Mouse (Mus musculus) forebrain, embryonic 16.5 days (tissue): Measurements from ENCODE around the gene Trim2. TPM values are rescaled to one million over a fixed set of nuclear protein-coding genes. Genes with fewer than 3 reads are reported as not detected.

ENCODE experiments used
- ATAC-seq: fragments of 200-750 bp; cut with Nextera tagmentation; 2 replicates; pipeline ENCODE4 v1.8.0; 2017; ENCODE audit warnings: mild to moderate bottlenecking, moderate library complexity
- H3K27ac ChIP-seq: fragments of 300-500 bp; sonication (generic); 2 replicates; pipeline ENCODE4 v1.5.1; 2014; ENCODE audit warnings: low read length, control low read depth
- H3K27me3 ChIP-seq: fragments of 300-500 bp; sonication (generic); replicated peaks from 2 replicates; pipeline ENCODE4 v1.6.1; 2014; ENCODE audit warnings: low read length; ENCODE audit not compliant: control insufficient read depth, insufficient read depth
- H3K36me3 ChIP-seq: fragments of 300-500 bp; sonication (generic); 2 replicates; pipeline ENCODE4 v1.6.1; 2014; ENCODE audit not compliant: control insufficient read depth, insufficient read depth
- H3K4me1 ChIP-seq: fragments of 300-500 bp; sonication (generic); replicated peaks from 2 replicates; pipeline ENCODE4 v1.6.1; 2014; ENCODE audit warnings: low read length; ENCODE audit not compliant: control insufficient read depth, insufficient read depth
- H3K4me2 ChIP-seq: fragments of 300-500 bp; sonication (generic); 2 replicates; pipeline ENCODE4 v1.6.1; 2014; ENCODE audit warnings: mild to moderate bottlenecking, low read length, control low read depth
- H3K4me3 ChIP-seq: fragments of 300-500 bp; sonication (generic); replicated peaks from 2 replicates; pipeline ENCODE4 v1.5.1; 2014; ENCODE audit warnings: mild to moderate bottlenecking, low read length, control low read depth
- H3K9ac ChIP-seq: fragments of 300-500 bp; sonication (generic); replicated peaks from 2 replicates; pipeline ENCODE4 v1.6.1; 2014; ENCODE audit warnings: low read depth, low read length, control low read depth
- H3K9me3 ChIP-seq: fragments of 300-500 bp; sonication (generic); 2 replicates; pipeline ENCODE4 v1.6.1; 2016; ENCODE audit warnings: low read length; ENCODE audit not compliant: control insufficient read depth
- WGBS: fragments of 180-500 bp; shearing (Covaris S2); extraction: QIAGEN DNeasy Blood & Tissue Kit; methylation state at CpG from one replicate; pipeline ENCODE4 v1.1.7; 2014; 5-methylcytosine and 5-hydroxymethylcytosine counted together
- polyA plus RNA-seq: library from polyadenylated mRNA; unstranded; fragments of >200 nt; fragmentation: Nextera tagmentation; extraction: Ambion mirVana; gene quantifications from 2 replicates; pipeline ENCODE4 v1.2.1, GENCODE M21; 2015

Trim2 gene
- polyA plus RNA-seq, 1 experiment from 2014 or later: 195 TPM

DNA sequence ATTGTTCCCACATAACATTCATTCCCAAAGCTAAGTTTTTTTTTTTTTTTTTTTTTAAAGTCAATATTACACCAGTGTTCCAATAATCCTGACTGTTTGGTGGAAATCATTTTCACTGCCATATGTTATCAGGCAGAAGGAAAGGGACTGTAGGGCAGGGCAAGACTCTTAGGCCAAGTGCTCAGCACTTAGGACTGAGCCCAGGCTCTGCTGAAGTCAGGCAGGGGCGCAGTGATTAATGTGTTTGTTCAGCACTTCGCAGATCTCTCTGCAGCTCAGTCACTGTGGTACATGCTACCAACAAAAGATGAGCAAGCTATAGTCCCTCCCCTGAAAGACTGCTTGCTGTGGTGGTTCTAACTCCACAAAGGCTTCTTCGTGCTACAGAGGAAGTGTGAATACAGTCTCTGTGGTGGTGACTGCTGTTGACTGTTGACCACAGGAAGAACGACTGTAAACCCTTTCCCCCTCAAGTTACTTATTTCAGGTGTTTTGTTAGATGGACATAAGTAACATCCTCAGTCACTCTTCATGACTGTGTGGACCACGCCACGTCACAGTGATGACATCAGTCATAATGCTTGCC lies 180.9 kb downstream of the Trim2 start:
- no peak overlapping the region for H3K27ac ChIP-seq
- no peak overlapping the region for H3K4me3 ChIP-seq
- H3K4me1 ChIP-seq: no peaks in the 10 kb centered on the region
- no peak for ATAC-seq
- H3K27me3 ChIP-seq: no peaks in the 10 kb centered on the region
- no peak overlapping the region for H3K4me2 ChIP-seq
- H3K9me3 ChIP-seq: no peaks in the 10 kb centered on the region
- H3K36me3 ChIP-seq: no peaks in the 10 kb centered on the region
- no peak overlapping the region for H3K9ac ChIP-seq
- WGBS: 70% methylated on average over 6 of the region's 6 CpGs

DNA sequence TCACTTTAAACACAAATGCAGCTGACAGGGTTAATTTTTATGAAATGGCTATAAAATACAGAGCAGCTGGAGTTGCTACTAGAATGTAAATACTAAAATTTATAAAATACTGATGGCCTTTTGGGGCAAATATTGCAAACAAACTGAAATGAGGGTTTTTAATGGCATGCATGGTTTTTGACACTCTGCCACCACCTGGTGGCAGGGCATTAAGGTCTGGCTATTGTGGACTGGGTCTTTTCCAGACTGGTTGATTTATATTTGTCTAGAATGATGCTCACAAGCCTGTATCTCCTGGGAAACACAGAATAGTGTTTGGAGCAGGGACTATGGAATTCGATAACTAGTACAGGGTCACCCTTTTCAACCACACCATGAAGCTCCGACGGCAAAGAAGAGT lies 183.2 kb downstream of the Trim2 start:
- Histone ChIP-seq H3K9ac (no peak overlapping the region), H3K4me2 (no peak overlapping the region), H3K4me1 (no peaks in the 10 kb centered on the region), H3K4me3 (no peak overlapping the region), H3K36me3 (no peaks in the 10 kb centered on the region), H3K27me3 (no peaks in the 10 kb centered on the region), H3K9me3 (no peaks in the 10 kb centered on the region), H3K27ac (no peak overlapping the region)
- 83% methylated on average over 3 of the region's 3 CpGs for WGBS
- ATAC-seq: no peak

DNA sequence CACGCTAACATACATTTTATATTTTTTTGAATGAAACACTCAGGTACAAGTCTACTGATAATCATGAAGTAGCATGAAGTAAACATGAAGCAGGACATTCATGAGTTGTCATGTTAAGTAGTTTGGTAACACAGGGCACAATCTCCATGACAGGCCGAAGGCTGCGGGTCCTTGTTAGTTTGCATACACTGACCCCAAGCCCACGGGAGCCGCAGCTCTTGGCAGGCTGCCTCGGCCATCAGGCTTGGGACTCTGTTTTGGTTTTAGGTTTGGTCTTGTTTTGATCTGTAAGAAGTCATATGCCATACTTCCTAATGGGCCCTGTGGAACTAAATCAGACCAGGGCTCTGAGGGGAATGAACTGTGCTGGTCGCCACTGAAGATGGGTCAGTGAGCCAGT lies 188.0 kb downstream of the Trim2 start:
- no peak overlapping the region for H3K4me3 ChIP-seq
- H3K27ac ChIP-seq: no peak overlapping the region
- no peak overlapping the region for H3K9ac ChIP-seq
- no peaks in the 10 kb centered on the region for H3K9me3 ChIP-seq
- H3K36me3 ChIP-seq: no peaks in the 10 kb centered on the region
- H3K27me3 ChIP-seq: no peaks in the 10 kb centered on the region
- H3K4me2 ChIP-seq: no peak overlapping the region
- no peak for ATAC-seq
- no peaks in the 10 kb centered on the region for H3K4me1 ChIP-seq
- 71% methylated on average over 7 of the region's 7 CpGs for WGBS

DNA sequence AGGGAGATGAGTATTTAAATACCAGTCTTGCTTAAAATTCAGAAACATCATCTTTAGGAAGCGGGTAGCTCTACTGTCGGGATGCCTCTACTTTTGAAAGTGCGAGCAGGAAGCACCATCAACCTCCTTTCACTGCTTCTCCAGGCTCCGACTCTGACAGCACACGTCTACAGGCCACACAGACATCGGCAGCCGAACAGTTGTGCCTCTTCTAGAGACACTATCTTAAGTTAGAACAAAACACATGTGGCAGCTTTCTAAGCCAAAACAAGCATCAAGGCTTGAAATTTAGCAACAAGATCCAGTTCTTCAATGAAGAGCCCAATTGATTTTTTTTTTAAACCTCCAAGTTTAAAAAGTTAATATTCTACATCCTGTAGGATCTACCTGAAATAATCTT lies 188.5 kb downstream of the Trim2 start:
- H3K36me3 ChIP-seq: no peaks in the 10 kb centered on the region
- H3K27me3 ChIP-seq: no peaks in the 10 kb centered on the region
- no peaks in the 10 kb centered on the region for H3K9me3 ChIP-seq
- no peaks in the 10 kb centered on the region for H3K4me1 ChIP-seq
- no peak overlapping the region for H3K9ac ChIP-seq
- WGBS: 86% methylated on average over 7 of the region's 7 CpGs
- no peak for ATAC-seq
- H3K27ac ChIP-seq: no peak overlapping the region
- no peak overlapping the region for H3K4me3 ChIP-seq
- no peak overlapping the region for H3K4me2 ChIP-seq

Other genes starting within 250 kb of the Trim2 start
- 2.7 and 3.2 TPM in 2 replicates for gene Mnd1, start 151.1 kb downstream of the Trim2 start, polyA plus RNA-seq
- gene Gm6525, start 132.8 kb downstream of the Trim2 start, polyA plus RNA-seq: 3.0 and 3.1 TPM in 2 replicates
- 1.8 and 3.2 TPM in 2 replicates for gene Fhdc1, start 173.6 kb upstream of the Trim2 start, polyA plus RNA-seq